Mouse (Mus musculus) urinary bladder, postnatal 4 days (tissue): ENCODE measurements at regions not wholly inside any gene's neighbourhood (a gene's known extent, or its start where the extent isn't known, plus 50 kb on each side); places are given as distances from the start of the nearest gene placed in this dataset.
A peak's percentile ranks its signal among the peaks of the same experiment; 100 is the strongest.

Experiments used
- DNase-seq, 2 experiments: peaks; one replicate each; pipeline ENCODE4 v3.0.0; 2021 to 2022; ENCODE audit warnings: low spot score in 2 of 2

- DNase-seq, result peak; percentile 53 to 80
These were observed 119.8 kb downstream of the Gm9195 start for GRCm38 (mm10) chr14:72371702-72372277.

GRCm38 (mm10) chr14:72360829-72361520, 130.7 kb downstream of the Gm9195 start:
- no peak for DNase-seq

DNA sequence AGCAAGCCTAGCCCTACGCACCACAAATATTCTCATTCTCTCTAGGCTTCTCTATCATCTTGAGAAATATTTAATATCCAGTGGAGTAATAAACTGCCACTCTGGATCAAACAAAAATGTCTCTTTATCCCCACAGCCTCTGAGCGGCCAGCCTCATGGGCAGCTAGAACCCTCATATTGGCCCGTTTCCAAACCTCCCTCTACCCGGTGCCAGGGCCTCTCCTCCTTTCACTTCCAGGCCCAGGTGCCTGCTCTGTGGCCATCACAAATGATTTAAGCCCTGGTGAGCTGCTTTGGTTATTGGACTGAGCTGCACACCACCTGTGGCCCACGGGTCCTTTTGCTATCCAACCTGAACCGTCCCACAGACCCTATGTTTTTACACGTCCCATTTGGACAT, 131.5 kb downstream of the Gm9195 start:
- no peak for DNase-seq

- DNase-seq, result no peak
These were observed 133.7 kb downstream of the Gm9195 start for GRCm38 (mm10) chr14:72357915-72358314.

GRCm38 (mm10) chr14:72342181-72342580, 149.5 kb downstream of the Gm9195 start:
- no peak for DNase-seq

DNA sequence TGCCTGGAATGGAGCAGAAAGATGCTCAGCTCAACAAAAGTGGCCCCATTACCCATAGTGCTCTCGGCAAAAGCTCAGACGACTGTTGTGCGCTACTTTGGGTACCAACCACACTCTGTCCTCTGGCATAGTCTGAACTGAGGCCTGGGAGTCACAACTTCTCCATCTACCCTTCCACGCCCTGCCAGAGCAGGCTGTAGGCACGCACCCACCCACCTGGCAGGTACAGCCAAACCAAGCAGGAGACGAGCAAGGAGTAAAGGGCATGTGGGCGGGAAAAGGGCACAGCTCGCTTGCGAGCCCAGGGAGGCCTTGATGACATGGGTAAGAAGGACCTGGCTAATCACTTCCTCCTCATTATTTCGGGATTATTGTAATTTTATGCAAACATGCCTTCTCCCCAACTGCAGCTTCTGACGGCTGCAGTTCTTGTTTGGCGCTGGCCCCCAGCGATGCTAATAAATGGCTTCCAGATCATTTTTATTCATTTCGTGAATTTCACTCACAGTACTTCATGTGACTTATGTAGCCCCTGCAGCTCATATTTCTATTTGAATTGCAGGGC, 150.0 kb downstream of the Gm9195 start:
- DNase-seq, result no peak

DNA sequence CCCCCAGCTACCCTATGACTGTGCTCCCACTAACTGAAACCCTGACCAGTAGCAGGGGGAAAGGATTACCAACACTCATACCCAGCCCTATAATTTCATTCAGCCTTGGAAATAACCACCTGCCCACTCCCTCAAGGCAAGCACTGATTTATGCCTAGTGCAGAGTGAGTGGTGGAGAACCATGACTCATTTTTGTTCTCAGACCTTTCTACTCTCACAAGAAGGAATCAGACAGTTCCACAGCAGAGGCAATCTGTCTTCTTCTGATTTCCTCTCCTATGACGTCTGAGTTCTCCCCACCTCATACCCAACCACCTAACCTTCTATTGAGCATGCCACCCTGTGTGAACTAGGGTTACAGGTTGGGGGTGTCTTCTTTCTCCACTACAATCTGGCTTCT, 153.6 kb downstream of the Gm9195 start:
- DNase-seq, result no peak

DNA sequence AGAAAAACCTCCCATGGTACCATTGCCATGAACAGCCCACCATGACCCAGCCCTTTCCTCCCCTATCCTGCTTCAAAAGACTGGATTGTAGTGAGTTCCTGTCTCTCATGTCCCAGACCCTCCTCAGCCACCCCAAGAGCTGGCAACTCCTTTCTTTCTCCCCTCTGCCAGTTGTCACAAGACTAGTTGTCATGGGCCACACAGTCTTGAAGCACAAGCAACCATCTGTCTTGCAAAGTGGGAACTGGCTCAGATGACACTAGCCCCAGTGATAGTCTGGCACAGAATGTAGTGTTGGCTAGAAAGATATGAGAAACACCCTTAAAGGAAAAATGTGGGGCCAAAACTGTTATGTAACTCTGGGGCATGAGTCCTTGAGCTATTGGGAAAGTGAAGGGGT, 187.8 kb downstream of the Gm9195 start:
- no peak for DNase-seq

- DNase-seq, result no peak
These were observed 191.6 kb downstream of the Gm9195 start for GRCm38 (mm10) chr14:72300026-72300425.

DNA sequence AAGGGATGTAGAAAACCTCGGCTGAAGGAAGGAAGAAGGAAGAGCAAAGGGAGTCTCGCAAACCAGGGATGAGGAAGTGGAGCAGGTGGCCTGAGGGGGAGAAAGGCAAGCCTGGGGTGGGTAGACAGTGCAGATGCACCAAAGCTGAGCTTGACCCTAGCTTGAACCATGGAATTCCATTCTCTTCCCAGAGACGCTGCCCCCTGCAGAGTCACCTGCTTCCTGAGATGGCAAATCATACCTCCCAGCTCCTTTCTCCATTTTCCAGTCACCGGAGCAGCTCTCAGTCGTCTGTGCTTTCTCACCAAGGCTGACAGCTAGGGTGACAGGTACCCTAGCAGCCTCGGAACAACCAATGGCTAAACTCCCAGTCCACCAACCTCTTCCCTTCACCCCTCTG, 197.0 kb downstream of the Gm9195 start:
- no peak for DNase-seq

GRCm38 (mm10) chr14:72293677-72294387, 197.8 kb downstream of the Gm9195 start:
- DNase-seq, result no peak

DNA sequence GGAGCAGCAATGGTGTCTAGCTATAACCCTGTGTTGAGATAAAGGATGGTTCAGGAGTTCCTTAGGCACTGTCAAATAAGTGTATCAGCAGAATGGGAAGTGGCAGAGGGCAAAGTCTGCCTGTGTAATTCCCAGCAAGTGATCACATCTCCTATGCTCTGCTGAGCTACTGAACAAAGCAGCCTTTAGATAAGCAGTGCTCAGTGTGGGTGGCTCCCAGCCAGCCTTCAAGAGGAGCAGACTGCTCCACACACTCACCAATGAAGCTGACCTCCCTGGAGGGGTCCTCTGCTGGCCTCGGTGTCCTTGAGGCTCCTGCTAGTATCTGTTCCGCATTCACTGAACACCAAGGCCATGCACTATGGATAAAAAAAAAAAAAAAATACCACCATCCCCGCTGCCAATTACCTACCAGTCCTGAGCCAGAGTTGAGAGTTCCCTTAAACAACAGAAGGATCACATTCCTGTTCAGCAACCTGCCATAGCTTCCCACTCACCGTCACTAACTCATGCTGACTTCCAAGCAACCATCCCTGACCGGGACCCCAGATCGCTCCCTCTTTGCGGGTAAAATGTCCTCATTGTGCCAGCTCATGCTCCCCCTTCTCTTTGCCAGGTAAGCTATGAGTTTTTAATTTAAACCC, 198.9 kb downstream of the Gm9195 start:
- peak in 1 of 2 experiments; percentile 21 for DNase-seq

DNA sequence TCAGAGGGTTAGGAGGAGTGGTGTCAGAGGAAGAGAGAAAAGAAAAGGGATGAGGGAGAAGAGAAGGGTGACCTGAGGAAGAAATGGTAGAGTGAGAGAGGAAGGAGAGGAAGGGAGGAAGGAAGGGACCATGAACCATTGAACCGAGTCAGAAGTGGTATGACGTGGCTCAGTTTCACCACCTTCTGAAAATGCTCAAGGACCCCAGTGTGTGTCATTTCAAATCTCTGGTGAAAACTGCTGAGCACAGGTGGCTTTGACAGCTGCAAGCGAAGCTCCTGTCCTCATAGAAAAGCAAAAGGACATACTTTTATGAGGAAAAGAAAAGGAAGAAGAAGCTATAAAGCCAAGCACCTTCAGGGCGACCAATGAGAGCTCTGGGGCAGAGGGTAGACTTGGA, 214.3 kb downstream of the Gm9195 start:
- DNase-seq, result no peak

GRCm38 (mm10) chr14:72259255-72259654, 232.4 kb downstream of the Gm9195 start:
- no peak for DNase-seq

DNA sequence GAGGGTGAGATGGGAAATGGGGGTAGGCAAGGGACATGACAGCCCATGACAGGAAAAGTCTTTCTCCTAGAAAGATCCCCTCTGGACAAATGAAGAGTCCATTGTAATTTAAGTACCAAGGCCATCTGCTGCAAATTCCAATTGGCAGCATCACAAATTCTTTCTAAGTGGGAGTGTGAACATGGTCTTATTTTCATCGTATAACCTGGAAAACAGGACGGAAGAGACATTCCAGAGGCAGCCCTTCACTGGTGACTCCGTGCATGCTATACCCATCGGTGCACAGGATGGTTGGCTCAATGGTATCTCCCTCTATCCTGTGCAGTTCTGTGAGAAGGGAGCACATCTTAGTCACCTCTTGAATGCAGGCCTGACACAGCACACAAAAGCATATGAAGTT, 249.8 kb downstream of the Gm9195 start:
- DNase-seq, result no peak

DNA sequence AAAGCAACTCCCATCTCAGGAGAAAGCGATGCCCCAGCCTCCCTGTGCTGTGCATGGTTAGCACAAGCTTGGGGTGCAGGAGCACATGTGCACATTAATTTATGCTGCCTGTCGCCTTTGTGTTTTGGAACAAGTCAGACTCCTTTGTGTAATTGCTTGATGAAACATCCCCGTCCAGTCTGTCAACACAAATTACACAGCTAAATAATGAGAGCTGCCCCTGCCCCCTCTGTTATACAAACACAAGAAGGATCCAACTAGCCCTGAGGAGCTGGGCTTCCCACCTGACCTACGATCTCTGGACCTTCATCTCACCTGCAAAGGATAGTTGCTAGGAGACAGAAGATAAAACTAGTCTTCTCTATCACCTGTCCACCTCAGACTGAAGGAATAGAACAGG, 251.4 kb downstream of the Gm9195 start:
- no peak for DNase-seq

GRCm38 (mm10) chr14:72238344-72238743, 253.3 kb downstream of the Gm9195 start:
- no peak for DNase-seq

GRCm38 (mm10) chr14:72234234-72235075, 257.2 kb downstream of the Gm9195 start:
- no peak for DNase-seq

DNA sequence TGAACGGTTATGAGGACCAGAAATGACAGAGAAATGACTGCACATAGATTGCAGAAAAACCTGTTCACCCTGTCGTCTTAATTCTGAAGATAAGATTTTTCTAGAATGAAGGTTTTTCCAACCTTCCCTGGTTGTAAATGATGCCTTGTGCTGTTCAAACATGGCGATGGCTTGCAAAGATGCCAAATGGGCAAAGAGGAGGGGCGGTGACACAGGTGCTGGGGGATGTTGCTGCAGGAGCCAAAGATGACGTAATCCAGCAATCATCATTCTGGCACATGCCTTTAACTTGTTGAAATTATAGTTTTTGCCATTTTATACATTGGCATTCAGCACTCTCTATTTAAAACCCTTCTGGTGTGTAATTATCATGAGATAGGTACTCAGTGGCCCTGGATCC, 263.8 kb downstream of the Gm9195 start:
- DNase-seq, result no peak

GRCm38 (mm10) chr14:72227441-72227840, 264.2 kb downstream of the Gm9195 start:
- DNase-seq, result no peak

GRCm38 (mm10) chr14:72226946-72227345, 264.7 kb downstream of the Gm9195 start:
- no peak for DNase-seq
